Mouse (Mus musculus): ENCODE data around the gene Atp9a.

DNA sequence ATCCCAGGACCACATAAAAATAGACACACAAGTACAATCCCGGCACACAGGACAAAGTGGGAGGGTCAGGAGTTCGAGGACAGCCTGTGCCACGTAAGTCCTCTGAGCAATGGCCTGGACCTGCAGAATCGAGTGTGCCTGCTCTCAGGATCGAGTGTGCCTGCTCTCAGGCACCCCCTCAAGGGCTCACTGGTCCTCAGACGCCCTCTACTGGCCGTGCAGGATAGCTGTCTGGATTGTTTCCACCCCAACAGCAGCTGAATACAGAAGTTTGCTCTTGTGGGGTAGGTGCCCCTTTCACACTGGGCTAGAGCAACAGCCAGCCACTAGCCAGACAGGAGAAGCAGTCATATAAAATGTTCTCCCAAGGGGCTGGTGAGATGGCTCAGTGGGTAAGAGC is 90.5 kb downstream of the Atp9a start:
- peak; percentile 36; the same call in 1 of the 2 replicates for TF ChIP-seq CTCF (IDR thresholded peaks at IDR 0.05; ENCODE audit: insufficient read depth, low read depth, low read length)
- no peak for TF ChIP-seq POLR2A (IDR thresholded peaks at IDR 0.05; ENCODE audit: insufficient read depth, low read depth, low read length)
